Mouse (Mus musculus) frontal cortex, adult (tissue): ENCODE data around the gene Tln2.

Source experiments
- ATAC-seq: cut with Nextera tagmentation; 2 replicates; pipeline ENCODE4 v1.9.2; 2017; ENCODE audit warnings: mild to moderate bottlenecking, moderate library complexity, mixed read lengths; ENCODE audit not compliant: low TSS enrichment

The Tln2 gene

GRCm38 (mm10) chr9:67209451-67209850 lies 350.1 kb downstream of the Tln2 start:
- ATAC-seq, result peak; percentile 67; the same call in 1 of the 2 replicates

GRCm38 (mm10) chr9:67208420-67208819 lies 351.1 kb downstream of the Tln2 start:
- no peak for ATAC-seq

GRCm38 (mm10) chr9:67205175-67205574 lies 354.3 kb downstream of the Tln2 start:
- ATAC-seq, result no peak

GRCm38 (mm10) chr9:67196609-67197008 lies 362.9 kb downstream of the Tln2 start:
- peak; percentile 70; the same call in 1 of the 2 replicates for ATAC-seq

- ATAC-seq, result no peak
Observed at GRCm38 (mm10) chr9:67195306-67195705, 364.2 kb downstream of the Tln2 start.

GRCm38 (mm10) chr9:67191488-67192331 lies 367.8 kb downstream of the Tln2 start:
- no peak for ATAC-seq

- ATAC-seq, result peak; percentile 72
Observed at GRCm38 (mm10) chr9:67187686-67188085, 371.8 kb downstream of the Tln2 start.

- ATAC-seq, result no peak
Observed at GRCm38 (mm10) chr9:67187182-67187581, 372.3 kb downstream of the Tln2 start.

- ATAC-seq, result no peak
Observed at GRCm38 (mm10) chr9:67184556-67184955, 374.9 kb downstream of the Tln2 start.

- ATAC-seq, result no peak
Observed at GRCm38 (mm10) chr9:67183520-67183919, 376.0 kb downstream of the Tln2 start.

- ATAC-seq, result no peak
Observed at GRCm38 (mm10) chr9:67182006-67182405, 377.5 kb downstream of the Tln2 start.

- ATAC-seq, result no peak
Observed at GRCm38 (mm10) chr9:67178709-67179108, 380.8 kb downstream of the Tln2 start.

- no peak for ATAC-seq
Observed at GRCm38 (mm10) chr9:67178203-67178602, 381.3 kb downstream of the Tln2 start.

GRCm38 (mm10) chr9:67176073-67176472 lies 383.4 kb downstream of the Tln2 start:
- no peak for ATAC-seq

GRCm38 (mm10) chr9:67173816-67174215 lies 385.7 kb downstream of the Tln2 start:
- no peak for ATAC-seq

GRCm38 (mm10) chr9:67173154-67173553 lies 386.3 kb downstream of the Tln2 start:
- ATAC-seq, result no peak

- no peak for ATAC-seq
Observed at GRCm38 (mm10) chr9:67171409-67171808, 388.1 kb downstream of the Tln2 start.

- no peak for ATAC-seq
Observed at GRCm38 (mm10) chr9:67170759-67171158, 388.7 kb downstream of the Tln2 start.

GRCm38 (mm10) chr9:67170047-67170446 lies 389.5 kb downstream of the Tln2 start:
- ATAC-seq, result no peak
